In the genomic region with DNA sequence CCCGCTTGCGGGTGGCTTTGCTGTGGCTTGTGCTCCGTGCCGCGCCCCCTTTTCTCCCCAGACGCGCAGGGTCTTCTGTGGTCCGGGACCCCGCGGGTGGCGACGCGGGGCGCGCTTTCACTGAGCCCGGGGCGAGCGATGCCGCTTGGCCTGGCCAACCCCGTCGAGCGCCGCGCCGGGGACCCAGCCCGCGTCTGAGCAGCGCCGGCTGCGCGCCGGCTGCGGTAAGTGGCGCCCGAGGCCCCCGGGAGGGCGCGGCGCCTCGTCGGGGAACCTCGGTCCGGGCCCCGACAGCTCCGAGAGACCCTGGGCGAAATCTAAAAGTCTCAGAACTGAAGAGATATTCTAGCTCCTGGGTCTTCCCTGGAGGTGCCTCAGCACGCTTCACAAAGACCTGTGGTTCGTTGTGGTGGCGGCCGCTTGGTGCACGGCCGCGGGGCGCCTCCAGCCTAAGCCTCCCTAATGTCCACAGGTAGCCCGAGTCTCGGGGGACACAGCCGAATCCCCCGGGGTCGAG, we compare ENCODE assay signal across 8 mouse cellular contexts. TPM values are rescaled to one million over a fixed set of nuclear protein-coding genes. Genes with fewer than 3 reads are reported as not detected.
DNase-seq lines count a peak whose midpoint lies in the region; ATAC-seq and TF ChIP-seq lines count a peak whose summit lies in the region.

No protein-coding gene starts in this region.

- under 1% methylated on average over 49 of the region's 59 CpGs for WGBS in heart, embryonic 14.5 days
- WGBS in limb, embryonic 13.5 days, result under 1% methylated on average over 57 of the region's 59 CpGs
- WGBS in stomach, embryonic 14.5 days, result under 1% methylated on average over 59 of the region's 59 CpGs

- peak overlapping the region; percentile 3; the same call in 1 of the 2 replicates for H3K9ac ChIP-seq in heart, embryonic 14.5 days (ENCODE audit: low read length)
- peak overlapping the region; percentile 62 for H3K9ac ChIP-seq in limb, embryonic 13.5 days
- peak overlapping the region; percentile 14; the same call in 1 of the 2 replicates for H3K9ac ChIP-seq in stomach, embryonic 14.5 days (replicated peaks; ENCODE audit: low read depth, low read length)

- ATAC-seq in heart, embryonic 14.5 days (ENCODE audit: insufficient number of reproducible peaks, insufficient read depth, low FRiP score, low read depth), result no peak
- peak; percentile 46 for ATAC-seq in limb, embryonic 13.5 days (ENCODE audit: low FRiP score, low read depth)
- peak; percentile 50 for ATAC-seq in stomach, embryonic 14.5 days (ENCODE audit: insufficient number of reproducible peaks, insufficient read depth, low FRiP score, low read depth)

- TF ChIP-seq CTCF in embryonic fibroblast, embryonic 13.5 days (IDR thresholded peaks at IDR 0.05; ENCODE audit: borderline replicate concordance, insufficient read depth, low read length), result no peak

- H3K27me3 ChIP-seq in heart, embryonic 14.5 days (ENCODE audit: control insufficient read depth, insufficient read depth, low read length), result peaks cover 46% of the 10 kb centered on the region
- H3K27me3 ChIP-seq in limb, embryonic 13.5 days, result peaks cover 64% of the 10 kb centered on the region
- H3K27me3 ChIP-seq in stomach, embryonic 14.5 days (ENCODE audit: control insufficient read depth, insufficient read depth, low read length), result 0 out of 2 replicates have a peak, but pooled peaks cover 3% of the 10 kb centered on the region

- peak overlapping the region; percentile 79 for H3K4me2 ChIP-seq in heart, embryonic 14.5 days (ENCODE audit: low read length)
- peak overlapping the region; percentile 96 for H3K4me2 ChIP-seq in limb, embryonic 13.5 days (replicated peaks)
- H3K4me2 ChIP-seq in stomach, embryonic 14.5 days (replicated peaks; ENCODE audit: low read depth, low read length), result peak overlapping the region; percentile 98

- H3K4me1 ChIP-seq in heart, embryonic 14.5 days (ENCODE audit: control insufficient read depth in 2 of 2, insufficient read depth in 2 of 2, low read length in 2 of 2), result peaks cover 7 to 16% of the 10 kb centered on the region in 2 experiments; a peak in 3 of 4 replicates
- no peaks in the 10 kb centered on the region for H3K4me1 ChIP-seq in embryonic fibroblast, embryonic 13.5 days (ENCODE audit: control insufficient read depth, insufficient read depth, low read length)
- peaks cover 34% of the 10 kb centered on the region for H3K4me1 ChIP-seq in limb, embryonic 13.5 days
- H3K4me1 ChIP-seq in stomach, embryonic 14.5 days (ENCODE audit: control insufficient read depth, insufficient read depth, low read length), result no peaks in the 10 kb centered on the region

- no peaks in the 10 kb centered on the region for H3K36me3 ChIP-seq in heart, embryonic 14.5 days (ENCODE audit: control insufficient read depth, insufficient read depth, low read length)
- no peaks in the 10 kb centered on the region for H3K36me3 ChIP-seq in limb, embryonic 13.5 days
- no peaks in the 10 kb centered on the region for H3K36me3 ChIP-seq in stomach, embryonic 14.5 days (ENCODE audit: control insufficient read depth, insufficient read depth, low read length)

- no peak overlapping the region for H3K27ac ChIP-seq in heart, embryonic 14.5 days (replicated peaks in 1 of 2; ENCODE audit: control insufficient read depth in 1 of 2, insufficient read depth in 1 of 2, low read depth in 2 of 2, low read length in 2 of 2)
- no peak overlapping the region for H3K27ac ChIP-seq in embryonic fibroblast, embryonic 13.5 days (ENCODE audit: insufficient read depth, low read length)
- H3K27ac ChIP-seq in limb, embryonic 13.5 days, result no peak overlapping the region
- no peak overlapping the region for H3K27ac ChIP-seq in stomach, embryonic 14.5 days (ENCODE audit: low read length)

- no peak for TF ChIP-seq POLR2A in embryonic fibroblast, embryonic 13.5 days (IDR thresholded peaks at IDR 0.05; ENCODE audit: low read depth, low read length)

- no peak for DNase-seq in heart, postnatal 36 days
- DNase-seq in MN1 (ENCODE audit: low spot score), result peak; percentile 51
- no peak for DNase-seq in cerebellum, adult 9-11 months
- DNase-seq in gastrocnemius, postnatal 10 days, result no peak

- no peaks in the 10 kb centered on the region for H3K9me3 ChIP-seq in heart, embryonic 14.5 days (ENCODE audit: control insufficient read depth, low read length)
- no peaks in the 10 kb centered on the region for H3K9me3 ChIP-seq in limb, embryonic 13.5 days
- H3K9me3 ChIP-seq in stomach, embryonic 14.5 days (ENCODE audit: control insufficient read depth, low read depth, low read length), result no peaks in the 10 kb centered on the region

- peak overlapping the region; percentile 39 to 47 for H3K4me3 ChIP-seq in heart, embryonic 14.5 days (ENCODE audit: control insufficient read depth in 1 of 2, insufficient read depth in 1 of 2, low read depth in 1 of 2, low read length in 2 of 2)
- peak overlapping the region; percentile 50 for H3K4me3 ChIP-seq in embryonic fibroblast, embryonic 13.5 days (ENCODE audit: insufficient read depth, low read length)
- peak overlapping the region; percentile 63 for H3K4me3 ChIP-seq in limb, embryonic 13.5 days
- H3K4me3 ChIP-seq in stomach, embryonic 14.5 days (ENCODE audit: low read depth, low read length), result peak overlapping the region; percentile 57

- intact Hi-C loops in heart, postnatal 36 days (cut with DNase I), result no loop called here

RNA-seq across cellular contexts. Expression of a gene that starts 0.6 kb away (rescaled TPM):
- 0.39 and 0.57 TPM in 2 replicates for polyA plus RNA-seq in heart, embryonic 14.5 days (2014; fragmentation: Nextera tagmentation; extraction: Ambion mirVana)
- total RNA-seq in heart, postnatal 36 days (2021), result 1 to 10 TPM; 1.1 TPM
- polyA plus RNA-seq in embryonic fibroblast, embryonic 13.5 days (2011; ENCODE audit: insufficient read length, low read depth, missing spikeins), result 0.44 TPM in 1 of 2 replicates, not detected in the other
- 4.5 and 5.1 TPM in 2 replicates for polyA plus RNA-seq in limb, embryonic 13.5 days (2015; fragmentation: Nextera tagmentation; extraction: Ambion mirVana)
- 2.1 and 4.9 TPM in 2 replicates for polyA plus RNA-seq in stomach, embryonic 14.5 days (2014; fragmentation: Nextera tagmentation; extraction: Ambion mirVana)
- 1 to 10 TPM in 1 of 2 experiments, under 1 TPM in 1; 0.75 to 2.1 TPM for total RNA-seq in gastrocnemius, postnatal 10 days (2021)

Comparison
In these comparisons a context has a peak if more than half of its experiments do, and no peak if none do; other contexts are left out.
1. H3K9ac ChIP-seq: peak in every context shown above with its lines; median percentile 62 in limb, embryonic 13.5 days; 14 in stomach, embryonic 14.5 days; 3 in heart, embryonic 14.5 days.